9 mouse cellular contexts compared by ENCODE assay signal in genomic region chr8:46934898-46935297, GRCm38 (mm10). TPM values are rescaled to one million over a fixed set of nuclear protein-coding genes. Genes with fewer than 3 reads are reported as not detected.
DNase-seq lines count a peak whose midpoint lies in the region; ATAC-seq and TF ChIP-seq lines count a peak whose summit lies in the region.
"Had no signal": no experiment of that assay in that cellular context is flagged by ENCODE, and none has a peak within 500 bp of the region (broad histone marks: within the 10 kb centered on the region; RNA-seq: fewer than 3 reads in every experiment).

No protein-coding gene starts in this region.

- peak; percentile 45 to 58 for DNase-seq in right cerebral cortex, adult 2 months (ENCODE audit: low spot score in 2 of 2)
- no peak for DNase-seq in right cerebral cortex, postnatal 4 days
- peak; percentile 30 for DNase-seq in c-Kit-positive CD71-positive TER-119-positive erythroid progenitor cells, embryonic 14.5 days (ENCODE audit: low spot score)
- DNase-seq in hindbrain, embryonic 11.5 days (ENCODE audit: low spot score), result peak; percentile 78
- peak; percentile 60 to 61 for DNase-seq in layer of hippocampus, postnatal 10 days (ENCODE audit: low spot score in 2 of 2)
- peak; percentile 71 to 83 for DNase-seq in lung, postnatal 4 days

- H3K4me1 ChIP-seq in forebrain, embryonic 12.5 days, result no peaks in the 10 kb centered on the region
- H3K4me1 ChIP-seq in hindbrain, embryonic 11.5 days (replicated peaks; ENCODE audit: control insufficient read depth, insufficient read depth, low read length), result no peaks in the 10 kb centered on the region
- peaks cover 3% of the 10 kb centered on the region; the same call in 1 of the 2 replicates for H3K4me1 ChIP-seq in small intestine, adult 2 months (ENCODE audit: control insufficient read depth, insufficient read depth, insufficient read length, low read length)
- H3K4me1 ChIP-seq: embryonic facial prominence, embryonic 15.5 days had no signal

- peak; percentile 83; the same call in 1 of the 2 replicates for TF ChIP-seq CTCF in small intestine, adult 2 months (IDR thresholded peaks at IDR 0.05; ENCODE audit: extremely low read depth, insufficient read length, insufficient replicate concordance, low read depth, low read length)

- H3K4me3 ChIP-seq in forebrain, embryonic 12.5 days (replicated peaks), result no peak overlapping the region
- H3K4me3 ChIP-seq in hindbrain, embryonic 11.5 days (ENCODE audit: low read depth, low read length), result no peak overlapping the region
- no peak overlapping the region for H3K4me3 ChIP-seq in small intestine, adult 2 months (ENCODE audit: low read depth, low read length)
- H3K4me3 ChIP-seq: embryonic facial prominence, embryonic 15.5 days had no signal

- H3K4me2 ChIP-seq in forebrain, embryonic 12.5 days, result no peak overlapping the region
- no peak overlapping the region for H3K4me2 ChIP-seq in hindbrain, embryonic 11.5 days (replicated peaks; ENCODE audit: low read depth, low read length)
- H3K4me2 ChIP-seq: embryonic facial prominence, embryonic 15.5 days had no signal

- H3K9ac ChIP-seq in forebrain, embryonic 12.5 days, result no peak overlapping the region
- no peak overlapping the region for H3K9ac ChIP-seq in hindbrain, embryonic 11.5 days (ENCODE audit: low read depth, low read length)
- H3K9ac ChIP-seq: embryonic facial prominence, embryonic 15.5 days had no signal

- 22% methylated on average over 9 of the region's 9 CpGs for WGBS in forebrain, embryonic 12.5 days
- 21% methylated on average over 9 of the region's 9 CpGs for WGBS in hindbrain, embryonic 11.5 days
- WGBS in small intestine, adult 2 months, result 51% methylated on average over 9 of the region's 9 CpGs

- 0 out of 2 replicates have a peak, but pooled peaks cover 5% of the 10 kb centered on the region for H3K27me3 ChIP-seq in forebrain, embryonic 12.5 days
- H3K27me3 ChIP-seq in hindbrain, embryonic 11.5 days (ENCODE audit: control insufficient read depth, insufficient read depth, low read length), result no peaks in the 10 kb centered on the region
- H3K27me3 ChIP-seq in small intestine, adult 2 months (ENCODE audit: control insufficient read depth, insufficient read depth, low read length), result no peaks in the 10 kb centered on the region
- H3K27me3 ChIP-seq: embryonic facial prominence, embryonic 15.5 days had no signal

- H3K9me3 ChIP-seq in forebrain, embryonic 12.5 days, result no peaks in the 10 kb centered on the region
- H3K9me3 ChIP-seq in hindbrain, embryonic 11.5 days (ENCODE audit: control insufficient read depth, low read length), result no peaks in the 10 kb centered on the region
- H3K9me3 ChIP-seq: embryonic facial prominence, embryonic 15.5 days had no signal

- H3K27ac ChIP-seq in forebrain, embryonic 12.5 days, result no peak overlapping the region
- H3K27ac ChIP-seq in hindbrain, embryonic 11.5 days (ENCODE audit: low read depth, low read length), result no peak overlapping the region
- peak overlapping the region; percentile 44 for H3K27ac ChIP-seq in small intestine, adult 2 months (ENCODE audit: insufficient read depth, low read depth, low read length)
- H3K27ac ChIP-seq: embryonic facial prominence, embryonic 15.5 days had no signal

- TF ChIP-seq POLR2A in small intestine, adult 2 months (IDR thresholded peaks at IDR 0.05; ENCODE audit: low read depth, low read length), result no peak

- H3K36me3 ChIP-seq in forebrain, embryonic 12.5 days (replicated peaks), result no peaks in the 10 kb centered on the region
- no peaks in the 10 kb centered on the region for H3K36me3 ChIP-seq in hindbrain, embryonic 11.5 days (ENCODE audit: control insufficient read depth, insufficient read depth, low read length)
- no peaks in the 10 kb centered on the region for H3K36me3 ChIP-seq in small intestine, adult 2 months (ENCODE audit: control insufficient read depth, insufficient read depth, low read length)
- H3K36me3 ChIP-seq: embryonic facial prominence, embryonic 15.5 days had no signal

- peak; percentile 53; the same call in 1 of the 2 replicates for ATAC-seq in forebrain, embryonic 12.5 days (ENCODE audit: low FRiP score)
- ATAC-seq in hindbrain, embryonic 11.5 days (ENCODE audit: low FRiP score), result peak; percentile 80

RNA-seq across cellular contexts. Expression of gene Enpp6, which starts 51.8 kb away (rescaled TPM):
- polyA plus RNA-seq in forebrain, embryonic 12.5 days (2016; fragmentation: Nextera tagmentation; extraction: Ambion mirVana), result 0.14 and 0.24 TPM in 2 replicates
- 0.45 and 0.48 TPM in 2 replicates for polyA plus RNA-seq in hindbrain, embryonic 11.5 days (2014; fragmentation: Nextera tagmentation; extraction: Ambion mirVana)
- 10 to 100 TPM; 14.1 to 14.5 TPM for total RNA-seq in layer of hippocampus, postnatal 10 days (2021)
- 1.0 and 1.1 TPM in 2 replicates for polyA plus RNA-seq in small intestine, adult 2 months (2012; rRNA removed)
